Mouse (Mus musculus) cerebellum, adult 9-11 months (tissue): ENCODE results near the gene Hspa1a.

Experiments used
- DNase-seq: peaks from one replicate; pipeline ENCODE4 v3.0.0; 2022

Hspa1a gene

GRCm38 (mm10) chr17:34944362-34944761 lies 27.6 kb downstream of the Hspa1a start:
- DNase-seq = no peak

- no peak for DNase-seq
Observed at GRCm38 (mm10) chr17:34943128-34943815, 28.7 kb downstream of the Hspa1a start.

GRCm38 (mm10) chr17:34941344-34942041 lies 30.5 kb downstream of the Hspa1a start:
- DNase-seq = no peak

- no peak for DNase-seq
Observed at GRCm38 (mm10) chr17:34937960-34938505, 33.9 kb downstream of the Hspa1a start.

DNA sequence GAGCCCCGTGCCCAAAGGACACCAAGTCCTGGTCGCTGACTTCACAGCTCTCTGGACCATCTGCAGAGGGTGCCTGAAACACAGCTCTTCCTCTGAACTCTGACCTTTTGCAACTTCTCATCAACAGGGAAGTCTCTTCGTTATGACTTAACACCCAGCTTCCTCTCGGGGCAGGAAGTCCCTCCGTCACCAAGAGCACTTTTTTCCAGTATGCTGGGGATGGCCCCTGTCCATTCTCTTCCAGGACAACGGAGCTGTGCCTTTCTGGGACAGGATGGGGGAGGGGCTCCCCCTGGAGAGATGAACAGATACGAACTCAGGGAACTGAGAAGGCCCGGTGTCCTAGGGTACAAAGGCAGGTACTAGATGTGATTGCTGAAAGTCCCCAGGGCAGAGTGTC lies 37.1 kb downstream of the Hspa1a start:
- DNase-seq = no peak

GRCm38 (mm10) chr17:34934031-34934430 lies 37.9 kb downstream of the Hspa1a start:
- DNase-seq = peak; percentile 24

GRCm38 (mm10) chr17:34932287-34932686 lies 39.7 kb downstream of the Hspa1a start:
- DNase-seq = no peak

DNA sequence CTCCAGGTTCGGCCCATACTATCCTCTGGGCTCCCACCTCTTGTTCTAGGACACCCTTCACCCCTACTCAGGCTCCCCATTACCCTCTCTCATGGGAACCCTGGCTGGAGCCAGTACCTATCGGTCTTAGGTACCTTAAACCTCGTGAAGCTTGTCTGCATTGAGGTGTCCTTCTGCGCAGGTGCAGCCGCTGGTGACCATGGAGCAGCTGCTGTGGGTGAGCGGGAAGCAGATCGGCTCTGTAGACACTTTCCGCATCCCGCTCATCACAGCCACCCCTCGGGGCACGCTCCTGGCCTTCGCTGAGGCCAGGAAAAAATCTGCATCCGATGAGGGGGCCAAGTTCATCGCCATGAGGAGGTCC lies 40.2 kb downstream of the Hspa1a start:
- peak; percentile 68 for DNase-seq

DNA sequence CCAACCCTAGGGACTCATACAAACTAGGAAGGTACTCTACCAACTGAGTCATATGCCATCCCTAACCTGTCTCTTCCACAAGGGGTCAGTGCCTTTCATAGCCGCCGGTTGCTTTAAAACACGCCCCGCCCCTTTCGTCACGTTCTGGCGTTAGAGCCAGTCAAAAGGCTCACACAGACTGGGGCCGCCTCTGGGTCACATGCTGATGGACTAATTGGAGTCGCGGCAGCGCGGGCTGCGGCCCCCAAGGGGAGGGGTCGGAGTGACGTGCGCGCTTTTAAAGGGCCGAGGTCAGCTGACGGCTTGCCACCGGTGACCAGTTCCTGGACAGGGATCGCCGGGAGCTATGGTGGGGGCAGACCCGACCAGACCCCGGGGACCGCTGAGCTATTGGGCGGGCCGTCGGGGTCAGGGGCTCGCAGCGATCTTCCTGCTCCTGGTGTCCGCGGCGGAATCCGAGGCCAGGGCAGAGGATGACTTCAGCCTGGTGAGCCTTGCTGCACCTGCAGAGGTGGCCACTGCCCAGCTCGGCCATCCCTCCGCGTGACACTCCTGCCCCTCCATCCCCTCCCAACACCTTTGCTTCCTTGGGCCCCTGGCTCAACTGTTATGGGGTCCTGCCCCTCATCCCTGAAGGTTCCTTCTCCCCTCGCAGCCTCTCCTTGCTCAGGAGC lies 40.8 kb downstream of the Hspa1a start, which contains the start of gene Neu1:
Neu1 (plus strand) TSS at position 193 of the 674 bp plus-strand sequence.
- peak; percentile 99 for DNase-seq

DNA sequence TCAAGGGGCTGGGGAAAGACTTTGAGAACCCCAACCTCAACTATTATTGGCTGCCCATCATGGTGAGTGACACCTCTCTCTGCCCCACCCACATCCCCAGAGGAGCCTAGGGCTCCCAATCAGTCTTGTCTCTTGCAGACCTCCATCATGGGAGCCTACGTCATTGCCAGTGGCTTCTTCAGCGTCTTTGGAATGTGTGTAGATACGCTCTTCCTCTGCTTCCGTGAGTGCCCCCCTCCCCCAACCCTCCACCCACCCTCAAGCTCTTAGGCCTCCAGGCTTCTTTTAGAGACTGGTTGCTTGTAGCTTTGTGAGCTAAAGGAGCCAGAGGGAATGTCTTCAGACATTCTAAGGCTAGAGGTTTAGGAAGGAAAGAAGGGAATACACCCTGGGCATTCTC lies 43.1 kb downstream of the Hspa1a start:
- no peak for DNase-seq

- DNase-seq = no peak
Observed at GRCm38 (mm10) chr17:34927306-34928019, 44.5 kb downstream of the Hspa1a start.

GRCm38 (mm10) chr17:34924258-34924657 lies 47.7 kb downstream of the Hspa1a start:
- no peak for DNase-seq

DNA sequence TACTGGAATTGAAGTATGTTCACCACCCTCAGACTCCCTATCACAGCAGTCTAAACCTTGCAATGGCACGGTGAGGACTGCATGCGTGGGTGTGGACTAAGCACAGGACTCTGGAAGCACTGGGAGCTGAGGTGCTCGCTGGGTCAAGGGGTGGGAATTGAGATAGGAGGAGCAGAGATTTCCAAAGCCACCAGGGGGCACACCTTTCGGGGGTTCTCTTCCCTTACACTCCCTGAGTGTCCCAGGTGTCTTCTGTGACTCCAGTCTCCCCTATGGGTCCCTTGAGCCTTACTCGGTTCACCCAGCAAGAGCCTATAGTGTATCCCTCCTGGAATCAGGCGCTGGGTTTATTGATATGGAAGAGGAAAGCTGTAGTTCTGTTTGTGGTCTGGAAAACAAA lies 49.0 kb downstream of the Hspa1a start:
- no peak for DNase-seq
